ENCODE assay signal across 20 mouse cellular contexts in genomic region chr2:10783594-10783993, GRCm38 (mm10).
DNase-seq lines count a peak whose midpoint lies in the region; ATAC-seq and TF ChIP-seq lines count a peak whose summit lies in the region.
"Had no signal": no experiment of that assay in that cellular context is flagged by ENCODE, and none has a peak within 500 bp of the region (broad histone marks: within the 10 kb centered on the region; RNA-seq: fewer than 3 reads in every experiment).

No protein-coding gene starts in this region.

- H3K9me3 ChIP-seq in embryonic facial prominence, embryonic 12.5 days: no peaks in the 10 kb centered on the region
- H3K9me3 ChIP-seq in embryonic facial prominence, embryonic 10.5 days: no peaks in the 10 kb centered on the region
- no peaks in the 10 kb centered on the region for H3K9me3 ChIP-seq in limb, embryonic 11.5 days (ENCODE audit: control insufficient read depth, low read length)
- H3K9me3 ChIP-seq in limb, embryonic 10.5 days (replicated peaks): no peaks in the 10 kb centered on the region
- H3K9me3 ChIP-seq in limb, embryonic 13.5 days: no peaks in the 10 kb centered on the region
- no peaks in the 10 kb centered on the region for H3K9me3 ChIP-seq in neural tube, embryonic 15.5 days (replicated peaks)
- no peaks in the 10 kb centered on the region for H3K9me3 ChIP-seq in intestine, postnatal 0 days (ENCODE audit: control insufficient read depth)
- H3K9me3 ChIP-seq: forebrain, embryonic 13.5 days; G1E; heart, embryonic 12.5 days; hindbrain, embryonic 15.5 days had no signal

- no peaks in the 10 kb centered on the region for H3K4me1 ChIP-seq in embryonic facial prominence, embryonic 12.5 days
- H3K4me1 ChIP-seq in embryonic facial prominence, embryonic 10.5 days: peaks cover 10% of the 10 kb centered on the region; the same call in 1 of the 2 replicates
- no peaks in the 10 kb centered on the region for H3K4me1 ChIP-seq in limb, embryonic 11.5 days (ENCODE audit: control insufficient read depth, insufficient read depth, low read length)
- peaks cover 5% of the 10 kb centered on the region; the same call in 1 of the 2 replicates for H3K4me1 ChIP-seq in limb, embryonic 10.5 days
- H3K4me1 ChIP-seq in limb, embryonic 13.5 days: peaks cover 23% of the 10 kb centered on the region
- peaks cover 19% of the 10 kb centered on the region for H3K4me1 ChIP-seq in neural tube, embryonic 15.5 days
- no peaks in the 10 kb centered on the region for H3K4me1 ChIP-seq in intestine, postnatal 0 days (replicated peaks; ENCODE audit: control insufficient read depth, insufficient read depth, low read length)
- H3K4me1 ChIP-seq: forebrain, embryonic 13.5 days had no signal

- no peak overlapping the region for H3K27ac ChIP-seq in embryonic facial prominence, embryonic 12.5 days
- H3K27ac ChIP-seq in embryonic facial prominence, embryonic 10.5 days (replicated peaks): no peak overlapping the region
- no peak overlapping the region for H3K27ac ChIP-seq in limb, embryonic 11.5 days (replicated peaks; ENCODE audit: low read depth, low read length)
- H3K27ac ChIP-seq in limb, embryonic 10.5 days: no peak overlapping the region
- H3K27ac ChIP-seq in limb, embryonic 13.5 days: peak overlapping the region; percentile 22; the same call in 1 of the 2 replicates
- H3K27ac ChIP-seq in neural tube, embryonic 15.5 days (replicated peaks): no peak overlapping the region
- H3K27ac ChIP-seq in intestine, postnatal 0 days (ENCODE audit: low read depth, low read length): no peak overlapping the region
- H3K27ac ChIP-seq: forebrain, embryonic 13.5 days; gastrocnemius, adult 2 months; hindbrain, embryonic 15.5 days had no signal

- WGBS in embryonic facial prominence, embryonic 12.5 days: 66% methylated on average over 6 of the region's 6 CpGs
- 78% methylated on average over 6 of the region's 6 CpGs for WGBS in embryonic facial prominence, embryonic 10.5 days
- WGBS in limb, embryonic 11.5 days: 68% methylated on average over 6 of the region's 6 CpGs
- WGBS in limb, embryonic 10.5 days: 73% methylated on average over 6 of the region's 6 CpGs
- 51% methylated on average over 6 of the region's 6 CpGs for WGBS in limb, embryonic 13.5 days
- 41% methylated on average over 6 of the region's 6 CpGs for WGBS in neural tube, embryonic 15.5 days
- WGBS in intestine, postnatal 0 days: 74% methylated on average over 6 of the region's 6 CpGs

- no peak for DNase-seq in embryonic facial prominence, embryonic 10.5 days (ENCODE audit: low spot score)
- DNase-seq in limb, embryonic 11.5 days (ENCODE audit: low spot score): no peak
- no peak for DNase-seq in limb, embryonic 10.5 days (ENCODE audit: low spot score)
- DNase-seq: adrenal gland, adult 8-10 months; B cell, adult 2 months; cerebellum, adult 11 months; cerebellum, adult 8-10 months; cerebellum, postnatal 14 days; forebrain, postnatal 0 days; gastrocnemius, adult 2 months; gastrocnemius, postnatal 25 days had no signal

- no peak overlapping the region for H3K9ac ChIP-seq in embryonic facial prominence, embryonic 12.5 days
- H3K9ac ChIP-seq in limb, embryonic 11.5 days (ENCODE audit: low read length): no peak overlapping the region
- H3K9ac ChIP-seq in limb, embryonic 13.5 days: no peak overlapping the region
- no peak overlapping the region for H3K9ac ChIP-seq in neural tube, embryonic 15.5 days (replicated peaks)
- no peak overlapping the region for H3K9ac ChIP-seq in intestine, postnatal 0 days (ENCODE audit: low read depth, low read length)
- H3K9ac ChIP-seq: forebrain, embryonic 13.5 days; forebrain, postnatal 0 days; heart, embryonic 12.5 days; hindbrain, embryonic 15.5 days had no signal

- no peak overlapping the region for H3K4me3 ChIP-seq in embryonic facial prominence, embryonic 12.5 days
- H3K4me3 ChIP-seq in embryonic facial prominence, embryonic 10.5 days: no peak overlapping the region
- no peak overlapping the region for H3K4me3 ChIP-seq in limb, embryonic 11.5 days (ENCODE audit: low read depth, low read length)
- H3K4me3 ChIP-seq in limb, embryonic 10.5 days: no peak overlapping the region
- H3K4me3 ChIP-seq in limb, embryonic 13.5 days: no peak overlapping the region
- H3K4me3 ChIP-seq in neural tube, embryonic 15.5 days (replicated peaks): no peak overlapping the region
- no peak overlapping the region for H3K4me3 ChIP-seq in intestine, postnatal 0 days (ENCODE audit: low read depth, low read length)
- H3K4me3 ChIP-seq: forebrain, embryonic 13.5 days; gastrocnemius, adult 2 months; heart, embryonic 12.5 days; hindbrain, embryonic 15.5 days had no signal

- 0 out of 2 replicates have a peak, but pooled peaks have one; percentile 56 for ATAC-seq in embryonic facial prominence, embryonic 12.5 days (ENCODE audit: insufficient number of reproducible peaks, insufficient read depth, low FRiP score, low TSS enrichment)
- ATAC-seq in limb, embryonic 11.5 days (ENCODE audit: insufficient number of reproducible peaks, low FRiP score, low TSS enrichment, low read depth): 0 out of 2 replicates have a peak, but pooled peaks have one; percentile 40
- ATAC-seq in limb, embryonic 13.5 days (ENCODE audit: low FRiP score, low read depth): peak; percentile 29; the same call in 1 of the 2 replicates
- 0 out of 2 replicates have a peak, but pooled peaks have one; percentile 31 for ATAC-seq in neural tube, embryonic 15.5 days (ENCODE audit: low FRiP score)
- ATAC-seq in intestine, postnatal 0 days: no peak
- ATAC-seq: CD4-positive, CD25-positive, alpha-beta regulatory T cell, adult 4 months; forebrain, embryonic 13.5 days had no signal

- no peaks in the 10 kb centered on the region for H3K36me3 ChIP-seq in embryonic facial prominence, embryonic 12.5 days
- H3K36me3 ChIP-seq in embryonic facial prominence, embryonic 10.5 days (replicated peaks): no peaks in the 10 kb centered on the region
- H3K36me3 ChIP-seq in limb, embryonic 11.5 days (ENCODE audit: control insufficient read depth, insufficient read depth, low read length): no peaks in the 10 kb centered on the region
- H3K36me3 ChIP-seq in limb, embryonic 10.5 days: no peaks in the 10 kb centered on the region
- H3K36me3 ChIP-seq in limb, embryonic 13.5 days: no peaks in the 10 kb centered on the region
- no peaks in the 10 kb centered on the region for H3K36me3 ChIP-seq in neural tube, embryonic 15.5 days
- no peaks in the 10 kb centered on the region for H3K36me3 ChIP-seq in intestine, postnatal 0 days (ENCODE audit: control insufficient read depth, insufficient read depth)
- H3K36me3 ChIP-seq: G1E; heart, embryonic 12.5 days; hindbrain, embryonic 15.5 days had no signal

- H3K4me2 ChIP-seq in embryonic facial prominence, embryonic 12.5 days (replicated peaks): no peak overlapping the region
- no peak overlapping the region for H3K4me2 ChIP-seq in limb, embryonic 11.5 days (ENCODE audit: low read depth, severe bottlenecking)
- no peak overlapping the region for H3K4me2 ChIP-seq in limb, embryonic 13.5 days (replicated peaks)
- H3K4me2 ChIP-seq in neural tube, embryonic 15.5 days: no peak overlapping the region
- no peak overlapping the region for H3K4me2 ChIP-seq in intestine, postnatal 0 days (replicated peaks; ENCODE audit: low read depth)
- H3K4me2 ChIP-seq: forebrain, embryonic 13.5 days; heart, embryonic 12.5 days; hindbrain, embryonic 15.5 days had no signal

- no peaks in the 10 kb centered on the region for H3K27me3 ChIP-seq in embryonic facial prominence, embryonic 12.5 days
- no peaks in the 10 kb centered on the region for H3K27me3 ChIP-seq in embryonic facial prominence, embryonic 10.5 days (replicated peaks; ENCODE audit: low read depth, poor library complexity, severe bottlenecking)
- H3K27me3 ChIP-seq in limb, embryonic 11.5 days (ENCODE audit: control insufficient read depth, insufficient read depth, low read length): no peaks in the 10 kb centered on the region
- H3K27me3 ChIP-seq in limb, embryonic 10.5 days (ENCODE audit: low read depth, poor library complexity, severe bottlenecking): no peaks in the 10 kb centered on the region
- 0 out of 2 replicates have a peak, but pooled peaks cover 3% of the 10 kb centered on the region for H3K27me3 ChIP-seq in limb, embryonic 13.5 days
- H3K27me3 ChIP-seq in neural tube, embryonic 15.5 days (replicated peaks): no peaks in the 10 kb centered on the region
- H3K27me3 ChIP-seq in intestine, postnatal 0 days (replicated peaks; ENCODE audit: control insufficient read depth, insufficient read depth, low read length): no peaks in the 10 kb centered on the region
- H3K27me3 ChIP-seq: forebrain, embryonic 13.5 days; hindbrain, embryonic 15.5 days had no signal

- no peak for TF ChIP-seq CTCF in intestine, postnatal 0 days (IDR thresholded peaks at IDR 0.05; ENCODE audit: low read depth)
